Mouse (Mus musculus): Measurements from ENCODE around the gene Fbxo21.

- no peak for TF ChIP-seq POLR2A (IDR thresholded peaks at IDR 0.05; ENCODE audit: insufficient read depth, low read depth, low read length)
- TF ChIP-seq EP300 (IDR thresholded peaks at IDR 0.05; ENCODE audit: insufficient read depth, low read depth, low read length), result no peak
- no peak for TF ChIP-seq CTCF (IDR thresholded peaks at IDR 0.05)
These were observed 14.4 kb downstream of the Fbxo21 start for GRCm38 (mm10) chr5:117990957-117991356.
